Mouse (Mus musculus) induced T-regulatory cell, adult 2 months (primary cell): ENCODE results near the gene Cldn1.

ENCODE experiments used
- DNase-seq: peaks from one replicate; pipeline ENCODE4 v3.0.0-alpha.2; 2012; ENCODE audit warnings: low read depth

The Cldn1 gene

DNA sequence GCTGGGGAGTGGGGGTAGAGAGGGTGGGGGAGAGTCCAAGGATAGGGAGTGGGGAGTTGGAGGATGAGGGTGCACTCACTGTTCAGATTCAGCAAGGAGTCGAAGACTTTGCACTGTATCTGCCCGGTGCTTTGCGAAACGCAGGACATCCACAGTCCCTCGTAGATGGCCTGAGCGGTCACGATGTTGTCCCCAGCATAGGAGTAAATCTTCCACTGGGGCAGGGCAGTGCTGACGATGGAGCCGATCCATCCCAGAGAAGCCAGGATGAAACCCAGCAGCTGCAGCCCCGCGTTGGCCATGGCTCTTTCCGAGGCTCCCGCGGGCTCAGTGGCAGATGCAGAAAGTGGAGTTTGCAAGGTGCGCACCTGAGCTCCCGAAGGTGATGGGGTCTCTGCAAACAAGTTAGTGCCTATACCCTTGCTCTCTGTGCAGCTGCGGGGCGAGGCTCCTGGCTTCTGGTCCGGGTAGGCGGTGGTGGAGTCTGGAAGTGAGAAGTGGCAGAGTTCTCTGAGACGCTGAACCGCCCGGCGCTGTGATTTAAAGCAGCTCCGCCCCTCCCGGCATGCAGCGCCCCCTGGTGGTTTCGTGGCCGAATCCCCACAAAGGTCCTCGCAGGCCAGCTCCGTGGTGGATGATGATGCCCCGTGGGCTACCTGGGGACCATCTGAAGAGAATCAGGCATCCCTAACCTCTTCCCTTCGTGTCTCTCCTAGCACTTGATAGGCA lies at the start of gene Cldn1:
Cldn1 (minus strand) TSS at position 517 of the 729 bp plus-strand sequence.
- peak; percentile 29 for DNase-seq

- no peak for DNase-seq
Measured at GRCm38 (mm10) chr16:26418616-26419015, 47.0 kb upstream of the Cldn1 start.

- no peak for DNase-seq
Measured at GRCm38 (mm10) chr16:26404070-26404469, 32.4 kb upstream of the Cldn1 start.

GRCm38 (mm10) chr16:26400971-26401370 lies 29.3 kb upstream of the Cldn1 start:
- no peak for DNase-seq

GRCm38 (mm10) chr16:26400549-26400948 lies 28.9 kb upstream of the Cldn1 start:
- no peak for DNase-seq

DNA sequence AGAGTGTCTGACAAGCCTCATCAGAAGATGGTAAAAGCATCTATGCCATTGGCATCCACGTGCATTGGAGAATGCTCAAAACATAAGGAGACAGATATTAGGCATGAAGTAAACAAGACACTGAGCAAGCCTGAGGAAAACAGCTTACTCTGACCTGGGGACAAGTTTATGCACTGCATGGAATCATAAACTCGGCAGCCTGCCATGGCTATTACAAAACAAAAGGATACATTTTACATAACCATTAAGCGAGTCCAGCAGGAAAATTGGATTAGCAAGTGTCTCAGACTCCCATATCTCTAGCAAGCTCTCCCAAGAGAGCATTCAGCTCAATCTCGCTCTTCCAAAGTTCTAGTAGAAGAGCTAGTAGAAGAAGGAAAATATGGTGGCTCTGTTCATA lies 19.3 kb upstream of the Cldn1 start:
- no peak for DNase-seq

DNA sequence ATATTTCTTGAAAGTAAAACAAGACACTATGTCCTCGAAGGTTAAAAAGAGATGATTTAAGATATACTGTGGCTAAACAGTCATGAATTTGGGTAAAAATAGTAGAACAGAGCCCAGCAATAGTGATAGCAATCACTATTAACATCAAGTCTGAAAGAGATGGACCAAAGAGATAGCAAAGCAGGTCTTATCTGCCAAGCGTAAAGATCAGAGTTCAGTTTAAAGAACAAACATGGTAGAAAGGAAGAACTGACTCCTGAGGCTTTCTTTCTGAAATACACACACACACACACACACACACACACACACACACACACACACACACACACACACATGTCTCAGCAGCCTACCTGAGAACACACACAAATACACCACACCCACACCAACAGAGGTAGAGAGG lies 14.5 kb upstream of the Cldn1 start:
- DNase-seq, result no peak

DNA sequence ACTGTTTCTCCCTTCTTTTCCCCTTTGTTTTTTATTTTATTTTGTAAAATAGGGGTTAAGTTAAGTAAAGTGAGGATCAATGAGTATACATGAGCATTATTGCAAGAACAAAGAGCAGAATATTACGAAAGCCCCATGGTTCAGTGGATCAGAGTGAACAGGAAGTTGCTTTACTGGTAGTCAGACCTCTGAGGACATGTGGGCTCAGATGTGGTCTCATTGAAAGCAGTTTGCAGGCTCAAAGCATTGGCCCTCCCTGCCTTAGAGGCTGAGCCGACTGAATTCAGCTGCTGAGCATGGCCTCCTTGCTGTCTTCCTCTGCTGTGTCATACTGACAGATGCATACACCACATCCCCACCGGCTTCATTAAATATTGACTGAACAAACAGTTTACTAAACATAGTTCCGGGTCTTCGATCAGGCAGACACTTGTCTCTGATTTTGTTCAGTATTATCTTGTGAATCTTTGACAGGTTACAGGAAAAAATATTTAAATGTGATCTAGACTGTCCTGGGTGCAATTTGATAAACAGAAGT lies 12.5 kb upstream of the Cldn1 start:
- DNase-seq, result no peak

GRCm38 (mm10) chr16:26377170-26377569 lies 5.5 kb upstream of the Cldn1 start:
- DNase-seq, result no peak

- no peak for DNase-seq
Measured at GRCm38 (mm10) chr16:26370127-26370526, 1.5 kb downstream of the Cldn1 start.

- no peak for DNase-seq
Measured at GRCm38 (mm10) chr16:26369044-26369730, 2.5 kb downstream of the Cldn1 start.

DNA sequence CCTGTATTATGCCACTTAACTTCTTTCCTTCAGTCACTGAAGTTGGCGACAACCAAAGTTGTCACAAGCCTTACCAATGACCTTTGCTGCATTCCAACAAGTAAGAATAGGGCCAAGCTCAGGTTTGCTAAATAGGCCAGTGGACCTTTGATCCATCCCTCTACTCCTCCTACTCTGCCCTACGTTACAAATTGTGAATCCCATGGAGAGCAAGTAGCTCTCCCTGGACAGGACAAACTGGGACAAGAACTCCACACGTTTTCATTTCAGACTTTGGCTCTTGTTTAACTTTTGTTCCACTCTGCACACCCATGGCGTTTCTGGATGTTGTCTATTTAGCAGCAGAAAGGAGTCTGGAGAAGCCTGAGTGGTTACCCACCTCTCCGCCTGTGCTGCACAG lies 3.5 kb downstream of the Cldn1 start:
- DNase-seq, result no peak

- no peak for DNase-seq
Measured at GRCm38 (mm10) chr16:26360694-26361093, 10.9 kb downstream of the Cldn1 start.

GRCm38 (mm10) chr16:26359619-26360018 lies 12.0 kb downstream of the Cldn1 start:
- DNase-seq, result no peak

DNA sequence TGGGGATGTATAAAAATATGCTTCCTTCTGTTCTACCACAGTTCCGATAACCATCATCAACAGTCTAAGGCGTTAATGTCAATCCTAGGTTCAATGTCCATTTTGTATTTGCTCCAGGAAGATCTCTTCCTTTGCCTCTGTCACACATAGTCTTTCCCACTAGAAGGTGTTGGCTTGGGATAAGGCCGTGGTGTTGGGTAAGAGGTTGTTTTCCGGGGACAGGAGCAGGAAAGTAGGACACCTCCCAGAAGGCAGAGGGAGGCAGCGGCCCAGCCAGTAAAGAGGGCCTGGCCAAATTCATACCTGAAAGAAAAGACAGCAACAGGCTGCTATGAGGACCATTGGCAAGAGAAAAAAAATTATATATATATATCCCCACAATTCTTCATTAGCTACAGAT lies 12.7 kb downstream of the Cldn1 start:
- DNase-seq, result no peak

- DNase-seq, result no peak
Measured at GRCm38 (mm10) chr16:26357863-26358780, 13.5 kb downstream of the Cldn1 start.

- no peak for DNase-seq
Measured at GRCm38 (mm10) chr16:26355513-26355912, 16.1 kb downstream of the Cldn1 start.

DNA sequence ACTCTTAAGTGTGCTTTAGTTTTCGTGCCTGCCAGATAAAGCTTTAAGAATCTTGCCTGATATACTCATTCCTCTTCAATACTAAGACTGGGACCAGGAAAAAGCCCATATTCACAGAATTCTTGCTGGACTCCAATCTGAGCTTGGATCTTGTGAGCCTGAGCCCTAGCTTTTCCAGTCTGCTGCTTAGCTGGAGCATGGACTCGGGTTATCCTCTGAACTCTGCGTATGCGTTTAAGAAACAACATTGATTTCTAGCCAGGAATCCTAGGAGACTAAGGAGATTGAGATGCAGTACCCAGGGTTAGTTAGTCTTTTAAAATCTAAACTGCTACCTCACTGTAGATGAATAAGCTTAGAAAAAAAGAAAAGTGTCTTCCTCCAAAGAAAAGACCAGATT lies 20.9 kb downstream of the Cldn1 start:
- DNase-seq, result no peak

GRCm38 (mm10) chr16:26348809-26349208 lies 22.8 kb downstream of the Cldn1 start:
- DNase-seq, result no peak

DNA sequence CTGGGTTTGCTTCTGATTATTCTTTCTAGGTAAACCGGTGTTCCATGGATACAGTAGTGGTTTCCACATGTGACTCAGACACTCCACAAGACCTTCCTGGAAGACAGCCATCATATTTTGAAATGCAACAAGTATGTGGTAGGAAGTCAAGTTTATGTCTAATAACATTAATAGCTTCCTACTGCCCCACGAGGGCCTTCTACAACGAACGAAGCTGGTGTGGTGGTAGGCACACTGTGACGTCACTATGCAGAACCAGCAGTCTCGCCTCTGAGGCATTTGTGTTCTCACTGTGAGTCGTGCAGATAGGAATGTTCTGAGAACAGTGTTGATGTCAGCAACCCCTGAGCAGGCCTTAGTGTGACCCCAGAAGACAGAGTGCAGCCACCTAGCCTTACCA lies 55.4 kb downstream of the Cldn1 start:
- no peak for DNase-seq

- DNase-seq, result no peak
Measured at GRCm38 (mm10) chr16:26314815-26315214, 56.8 kb downstream of the Cldn1 start.

DNA sequence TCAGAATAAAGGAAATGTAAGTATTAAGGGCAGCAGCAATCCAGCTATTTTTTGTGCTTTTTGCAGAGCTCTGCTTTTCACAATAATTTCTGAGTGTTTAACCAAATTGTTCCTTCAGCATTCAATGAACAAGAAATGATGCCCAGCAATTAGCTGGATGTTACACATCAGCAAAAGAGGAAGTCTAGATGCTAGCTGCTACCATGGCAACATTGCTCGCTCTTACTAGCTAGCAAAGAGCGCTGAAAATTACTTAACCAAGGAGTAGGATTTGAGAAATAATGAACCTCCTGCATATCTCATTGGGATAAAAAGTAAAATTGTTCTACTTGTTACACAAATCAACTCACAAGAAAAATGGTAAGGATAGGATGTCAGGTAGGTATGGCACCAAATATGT lies 62.2 kb downstream of the Cldn1 start:
- DNase-seq, result no peak
